Mouse (Mus musculus): ENCODE data around the gene Cldn20.
A peak's percentile ranks its signal among the peaks of the same experiment; 100 is the strongest.

The Cldn20 gene

DNA sequence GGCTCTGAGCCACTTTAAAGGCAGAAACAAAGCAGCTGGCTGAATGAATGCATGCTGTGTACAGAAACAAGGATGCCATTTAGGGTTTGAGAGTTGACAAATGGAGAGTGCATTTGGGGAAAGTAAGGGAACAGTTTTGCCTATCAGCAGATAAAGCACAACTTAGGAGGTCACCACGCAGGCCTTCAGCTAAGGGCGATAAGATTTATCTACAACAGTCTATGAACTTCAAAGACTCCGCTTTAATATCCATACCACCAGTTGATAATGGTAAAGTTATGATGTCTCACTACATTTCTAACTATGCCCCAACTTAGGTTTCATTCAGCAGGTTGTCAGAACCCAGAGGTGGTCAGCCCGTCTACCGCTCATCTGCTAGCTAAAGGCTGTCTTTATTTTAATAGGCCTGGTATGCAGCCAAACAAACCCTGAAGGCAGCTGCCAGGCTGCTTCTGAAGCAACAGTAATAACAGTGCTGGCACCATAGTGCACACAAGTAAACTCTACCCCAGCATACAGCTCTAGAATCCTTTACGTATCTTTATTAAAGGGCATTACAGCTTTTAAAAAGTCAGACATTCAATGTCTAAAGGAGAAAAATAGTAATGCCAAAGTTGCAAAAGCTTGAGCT, 4.4 kb upstream of the Cldn20 start:
- no peak for DNase-seq (ENCODE audit: low spot score in 2 of 2)

DNA sequence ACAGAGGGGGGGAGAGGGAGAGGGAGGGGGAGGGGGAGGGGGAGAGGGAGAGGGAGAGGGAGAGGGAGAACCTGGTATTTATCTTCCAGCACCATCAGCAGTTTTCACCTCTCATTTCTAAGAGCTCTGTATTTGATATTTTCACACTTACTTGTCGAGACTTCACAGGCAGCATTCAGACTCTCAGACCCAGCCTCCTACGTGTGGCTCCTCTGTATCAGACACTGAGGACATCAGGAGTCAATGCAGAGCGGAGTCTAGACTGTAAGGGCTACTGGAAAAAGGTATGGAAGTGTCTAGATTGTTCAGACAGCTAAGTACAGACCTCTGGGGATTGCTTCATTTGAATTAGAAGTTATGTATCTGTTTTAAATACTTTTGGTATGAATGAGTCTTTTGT, 2.8 kb upstream of the Cldn20 start:
- no peak for DNase-seq (ENCODE audit: low spot score in 2 of 2)

DNA sequence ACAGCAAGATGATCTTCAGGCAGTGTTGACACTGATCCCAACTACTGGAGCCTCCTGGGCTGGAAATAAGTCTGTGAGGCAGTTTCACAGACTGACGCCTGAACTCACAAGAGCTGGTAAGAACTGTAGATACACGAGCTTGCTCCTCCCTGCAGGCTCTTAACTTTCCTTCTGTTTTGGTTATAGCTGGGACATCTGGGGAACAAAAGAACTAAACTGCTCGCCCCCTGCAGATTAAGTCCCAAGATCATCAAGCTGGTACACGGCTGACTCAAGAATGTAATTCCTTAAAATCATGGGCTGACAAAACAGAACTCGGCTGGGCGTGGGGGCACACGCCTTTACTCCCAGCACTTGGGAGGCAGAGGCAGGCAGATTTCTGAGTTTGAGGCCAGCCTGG, 1.8 kb upstream of the Cldn20 start:
- no peak for DNase-seq (ENCODE audit: low spot score in 2 of 2)

GRCm38 (mm10) chr17:3531641-3532040, 713 bp upstream of the Cldn20 start:
- DNase-seq (ENCODE audit: low spot score in 2 of 2) = no peak

DNA sequence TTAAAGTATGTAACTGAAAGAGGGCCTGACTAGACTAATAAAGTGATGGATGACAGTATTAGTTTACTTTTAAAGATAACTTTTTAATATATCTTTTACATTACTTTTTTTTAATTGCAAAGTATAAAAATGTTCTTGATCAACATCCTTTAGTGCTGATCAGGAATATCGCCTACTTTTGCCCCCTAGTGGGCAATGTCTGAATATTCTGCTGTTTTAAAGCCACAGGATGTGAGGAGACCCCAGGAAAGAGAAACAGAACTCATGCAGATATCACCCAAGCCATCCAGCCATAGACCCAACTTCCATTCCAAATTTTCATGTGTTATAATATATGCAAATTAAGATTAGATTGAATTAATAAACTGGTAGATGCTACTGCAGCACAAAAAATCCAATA, 1.1 kb downstream of the Cldn20 start:
- DNase-seq (ENCODE audit: low spot score in 2 of 2) = no peak

DNA sequence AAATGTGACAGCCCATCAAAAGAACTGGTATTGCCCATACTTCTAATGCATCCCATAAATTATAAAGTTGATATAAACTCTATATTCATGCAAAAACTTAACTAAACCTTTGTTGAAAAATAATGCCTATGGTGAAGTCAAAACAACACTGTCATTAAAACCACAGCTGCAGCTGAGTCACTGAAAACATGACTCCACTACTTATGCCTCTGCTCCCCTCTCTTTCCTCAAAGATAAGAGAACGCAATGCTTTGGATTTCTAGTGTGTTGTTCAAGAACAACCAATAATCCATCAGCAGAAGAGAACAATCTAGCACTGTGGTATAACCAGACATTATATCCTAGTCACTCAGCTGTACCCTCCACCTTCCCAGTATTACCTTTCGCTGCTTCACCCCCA, 8.0 kb downstream of the Cldn20 start:
- DNase-seq (ENCODE audit: low spot score in 2 of 2) = no peak

DNA sequence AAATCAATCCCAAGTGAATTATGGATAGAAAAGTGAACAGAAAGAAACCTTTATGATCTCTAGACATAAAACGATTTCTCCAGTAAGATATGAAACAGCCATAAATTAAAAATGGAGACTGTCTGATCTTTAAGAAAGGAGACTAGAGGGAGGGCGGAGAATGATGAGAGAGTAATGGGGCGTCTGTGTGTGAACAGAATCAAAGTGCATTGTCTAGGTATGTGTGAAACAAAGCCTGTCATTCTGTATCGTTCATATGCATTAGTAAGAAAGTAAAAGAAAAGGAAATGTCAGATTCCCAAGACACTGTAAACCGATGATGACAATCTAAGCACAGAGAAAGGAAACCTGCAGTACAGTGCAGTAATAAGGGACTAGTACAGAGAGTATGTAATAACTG, 8.7 kb downstream of the Cldn20 start:
- no peak for DNase-seq (ENCODE audit: low spot score in 2 of 2)

- DNase-seq (ENCODE audit: low spot score in 2 of 2) = no peak
These were observed 15.4 kb downstream of the Cldn20 start for GRCm38 (mm10) chr17:3547725-3548124.

GRCm38 (mm10) chr17:3556251-3556650, 23.9 kb downstream of the Cldn20 start:
- DNase-seq (ENCODE audit: low spot score in 2 of 2) = no peak

DNA sequence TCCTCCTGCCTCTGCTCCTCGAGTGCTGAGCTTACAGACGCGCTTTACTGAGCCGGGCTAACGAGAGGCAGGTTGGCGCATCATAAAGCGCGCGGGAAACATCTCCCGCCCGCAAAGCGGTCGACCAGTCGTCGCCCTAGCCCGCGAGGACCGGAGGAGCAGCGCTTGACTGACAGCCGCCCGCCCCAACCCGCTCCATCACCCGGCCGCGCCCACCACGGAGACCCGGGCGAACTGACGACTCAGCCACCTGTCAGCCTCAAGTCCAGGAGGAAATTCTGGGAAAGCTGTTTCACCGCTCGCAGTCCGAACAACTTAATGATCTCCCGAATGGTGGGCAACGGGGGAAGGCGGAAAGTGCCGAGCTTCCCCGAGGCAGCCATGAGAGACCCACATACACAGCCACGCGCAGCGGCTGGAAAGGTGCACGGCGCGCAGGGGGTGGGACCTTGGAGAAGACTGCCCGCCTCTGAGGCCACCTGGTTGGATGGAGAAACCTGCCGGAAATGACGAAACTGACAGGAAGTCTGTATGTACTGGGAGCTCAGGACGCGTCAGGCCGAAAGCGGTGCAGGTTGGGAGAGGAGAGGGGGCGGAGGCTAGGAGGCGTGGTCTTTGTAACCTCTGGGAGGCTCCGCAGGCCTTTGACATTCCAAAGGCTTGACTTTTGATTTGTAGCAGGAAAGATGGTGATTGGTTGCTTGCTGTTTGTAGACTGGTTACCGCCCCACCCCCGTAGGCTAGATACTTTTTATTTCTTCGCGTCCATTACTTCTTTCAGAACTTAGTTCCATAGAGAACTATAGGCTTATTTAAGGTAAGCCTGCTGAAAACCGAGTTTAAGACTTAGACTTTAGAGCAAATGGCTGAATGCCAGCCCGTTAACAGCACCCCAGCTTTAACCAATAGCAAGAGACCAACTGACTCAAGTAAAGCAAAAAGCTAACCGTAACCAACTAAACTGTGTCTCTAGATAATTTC, 25.3 kb downstream of the Cldn20 start, which contains the start of gene Tfb1m:
Tfb1m (minus strand) TSS at position 451 of the 981 bp plus-strand sequence.
- DNase-seq (ENCODE audit: low spot score in 2 of 2) = peak; percentile 96 to 97

- DNase-seq (ENCODE audit: low spot score in 2 of 2) = no peak
These were observed 26.1 kb downstream of the Cldn20 start for GRCm38 (mm10) chr17:3558356-3558870.

GRCm38 (mm10) chr17:3560534-3560933, 28.2 kb downstream of the Cldn20 start:
- no peak for DNase-seq (ENCODE audit: low spot score in 2 of 2)

DNA sequence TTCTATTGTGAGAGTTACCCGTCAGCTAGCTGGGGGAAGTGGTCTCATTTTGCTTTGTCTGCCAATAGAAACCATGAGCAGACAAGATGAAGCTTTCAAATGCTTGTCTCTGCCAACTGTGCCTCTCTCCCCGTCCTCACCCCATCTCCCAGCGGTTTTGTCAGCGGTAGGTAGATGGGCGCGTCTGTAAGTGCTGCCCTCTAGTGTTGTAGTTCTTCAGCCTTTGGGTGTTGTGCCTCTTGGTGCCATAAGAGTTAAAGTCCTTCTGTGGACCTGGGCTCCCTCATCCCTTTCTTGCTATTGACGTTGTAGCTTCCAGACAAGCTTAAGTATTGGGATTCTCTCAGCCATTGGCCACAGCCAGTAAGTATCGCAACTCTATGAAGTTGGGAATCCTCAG, 30.1 kb downstream of the Cldn20 start:
- DNase-seq (ENCODE audit: low spot score in 2 of 2) = no peak

GRCm38 (mm10) chr17:3570876-3571275, 38.5 kb downstream of the Cldn20 start:
- DNase-seq (ENCODE audit: low spot score in 2 of 2) = peak; percentile 21 to 74

Data from frontal cortex, postnatal 10 days (tissue).